Mouse (Mus musculus) myocyte (in vitro differentiated cells): Measurements from ENCODE around the gene Gm43517. TPM values are rescaled to one million over a fixed set of nuclear protein-coding genes. Genes with fewer than 3 reads are reported as not detected.

Source experiments
- H3K27me3 ChIP-seq: one replicate; pipeline ENCODE4 v1.6.1; 2011; ENCODE audit not compliant: control insufficient read depth, insufficient read depth, insufficient read length
- H3K36me3 ChIP-seq: one replicate; pipeline ENCODE4 v1.6.1; 2011; ENCODE audit not compliant: control insufficient read depth, insufficient read depth
- H3K4me2 ChIP-seq: one replicate; pipeline ENCODE4 v1.6.1; 2011; ENCODE audit warnings: low read depth, control low read depth
- H3K4me3 ChIP-seq: one replicate; pipeline ENCODE4 v1.5.1; 2011; ENCODE audit warnings: mild to moderate bottlenecking, control low read depth, moderate library complexity
- H3K79me2 ChIP-seq: one replicate; pipeline ENCODE4 v1.6.1; 2011; ENCODE audit not compliant: control insufficient read depth, insufficient read depth
- H3ac ChIP-seq: one replicate; pipeline ENCODE4 v1.6.1; 2011; ENCODE audit not compliant: control insufficient read depth, insufficient read length
- CEBPB ChIP-seq: IDR thresholded peaks from 2 replicates; pipeline ENCODE4 v1.6.1; 2011; ENCODE audit warnings: mild to moderate bottlenecking, moderate library complexity; ENCODE audit not compliant: poor library complexity, insufficient read depth, severe bottlenecking
- E2F4 ChIP-seq: IDR thresholded peaks from one replicate; pipeline ENCODE4 v1.6.1; 2011; ENCODE audit warnings: mild to moderate bottlenecking, control low read depth, moderate library complexity; ENCODE audit not compliant: insufficient read depth
- MAX ChIP-seq: IDR thresholded peaks from one replicate; pipeline ENCODE4 v1.6.1; 2011; ENCODE audit warnings: low read depth, mild to moderate bottlenecking, control low read depth
- MYOD1 ChIP-seq, 3 experiments: IDR thresholded peaks; one replicate each; pipeline ENCODE4 v1.6.1; 2011; ENCODE audit warnings: control low read depth in 2 of 3, low read depth in 2 of 3, mild to moderate bottlenecking in 2 of 3, moderate library complexity in 1 of 3; ENCODE audit not compliant: insufficient read length in 2 of 3, control insufficient read depth in 1 of 3
- MYOG ChIP-seq, 3 experiments: IDR thresholded peaks; one replicate each; pipeline ENCODE4 v1.6.1; 2011; ENCODE audit warnings: control low read depth in 2 of 3, low read depth in 2 of 3, mild to moderate bottlenecking in 2 of 3; ENCODE audit not compliant: insufficient read length in 2 of 3, control insufficient read depth in 1 of 3, insufficient read depth in 1 of 3
- POLR2A ChIP-seq: IDR thresholded peaks from one replicate; pipeline ENCODE4 v1.6.1; 2011; ENCODE audit warnings: low read depth, mild to moderate bottlenecking, control low read depth, moderate library complexity; ENCODE audit not compliant: insufficient read length
- POLR2AphosphoS2 ChIP-seq: IDR thresholded peaks from one replicate; pipeline ENCODE4 v1.6.1; 2011; ENCODE audit warnings: low read depth, control low read depth; ENCODE audit not compliant: insufficient read length
- REST ChIP-seq: IDR thresholded peaks from one replicate; pipeline ENCODE4 v1.6.1; 2011; ENCODE audit warnings: mild to moderate bottlenecking, control low read depth, moderate library complexity; ENCODE audit not compliant: insufficient read depth, insufficient read length
- SRF ChIP-seq: IDR thresholded peaks from one replicate; pipeline ENCODE4 v1.6.1; 2011; ENCODE audit warnings: low read depth; ENCODE audit not compliant: control insufficient read depth, insufficient read length
- TCF12 ChIP-seq: IDR thresholded peaks from one replicate; pipeline ENCODE4 v1.6.1; 2011; ENCODE audit warnings: mild to moderate bottlenecking, control low read depth; ENCODE audit not compliant: poor library complexity, insufficient read depth, severe bottlenecking
- TCF3 ChIP-seq: IDR thresholded peaks from one replicate; pipeline ENCODE4 v1.6.1; 2011; ENCODE audit warnings: low read depth, control low read depth; ENCODE audit not compliant: insufficient read length
- USF1 ChIP-seq: IDR thresholded peaks from one replicate; pipeline ENCODE4 v1.6.1; 2011; ENCODE audit warnings: low read depth, mild to moderate bottlenecking, control low read depth, moderate library complexity
- polyA plus RNA-seq: library from polyadenylated mRNA; unstranded; fragments of >200 nt; fragmentation: generic; extraction: Trizol; gene quantifications from one replicate; pipeline ENCODE4 v1.2.1, GENCODE M21; 2012; ENCODE audit warnings: missing spikeins

Gene Gm43517
- polyA plus RNA-seq, 1 experiment: not detected

GRCm38 (mm10) chr12:49383521-49384133, 1.3 kb upstream of the Gm43517 start:
- no peak overlapping the region for H3K4me3 ChIP-seq
- H3K36me3 ChIP-seq: no peaks in the 10 kb centered on the region
- H3K27me3 ChIP-seq: no peaks in the 10 kb centered on the region
- H3ac ChIP-seq: no peak overlapping the region
- H3K4me2 ChIP-seq: no peak overlapping the region
- no peaks in the 10 kb centered on the region for H3K79me2 ChIP-seq
- TF ChIP-seq TCF12 (no peak), TCF3 (no peak), CEBPB (no peak), MYOD1 (IDR thresholded peaks at IDR 0.05; ENCODE audit: control insufficient read depth in 1 of 3, insufficient read length in 2 of 3, low read depth in 2 of 3) (no peak)

- H3K4me2 ChIP-seq: no peak overlapping the region
- TF ChIP-seq TCF12: no peak
- TF ChIP-seq TCF3: no peak
- TF ChIP-seq POLR2AphosphoS2: no peak
- TF ChIP-seq MYOD1 (IDR thresholded peaks at IDR 0.05; ENCODE audit: control insufficient read depth in 1 of 3, insufficient read length in 2 of 3, low read depth in 2 of 3): no peak
- no peak for TF ChIP-seq USF1
- no peak for TF ChIP-seq MYOG (IDR thresholded peaks at IDR 0.05; ENCODE audit: control insufficient read depth in 1 of 3, insufficient read depth in 1 of 3, insufficient read length in 2 of 3, low read depth in 2 of 3)
- no peak for TF ChIP-seq REST
- no peak overlapping the region for H3ac ChIP-seq
- no peaks in the 10 kb centered on the region for H3K27me3 ChIP-seq
- no peaks in the 10 kb centered on the region for H3K36me3 ChIP-seq
- H3K4me3 ChIP-seq: no peak overlapping the region
- no peaks in the 10 kb centered on the region for H3K79me2 ChIP-seq
Observed at GRCm38 (mm10) chr12:49384295-49384875, 589 bp upstream of the Gm43517 start.

GRCm38 (mm10) chr12:49385631-49385990, 637 bp downstream of the Gm43517 start:
- Histone ChIP-seq H3K36me3 (no peaks in the 10 kb centered on the region), H3K79me2 (no peaks in the 10 kb centered on the region), H3K4me3 (no peak overlapping the region), H3ac (no peak overlapping the region), H3K27me3 (no peaks in the 10 kb centered on the region), H3K4me2 (no peak overlapping the region)
- TF ChIP-seq E2F4: no peak
- TF ChIP-seq POLR2AphosphoS2: no peak
- TF ChIP-seq MYOG (IDR thresholded peaks at IDR 0.05; ENCODE audit: control insufficient read depth in 1 of 3, insufficient read depth in 1 of 3, insufficient read length in 2 of 3, low read depth in 2 of 3): no peak
- no peak for TF ChIP-seq TCF12
- TF ChIP-seq POLR2A: no peak
- TF ChIP-seq TCF3: no peak
- TF ChIP-seq SRF: no peak
- no peak for TF ChIP-seq USF1
- no peak for TF ChIP-seq CEBPB
- TF ChIP-seq MYOD1 (IDR thresholded peaks at IDR 0.05; ENCODE audit: control insufficient read depth in 1 of 3, insufficient read length in 2 of 3, low read depth in 2 of 3): no peak
- no peak for TF ChIP-seq MAX
- TF ChIP-seq REST: no peak

GRCm38 (mm10) chr12:49386081-49386805, 1.3 kb downstream of the Gm43517 start:
- no peaks in the 10 kb centered on the region for H3K79me2 ChIP-seq
- no peak overlapping the region for H3ac ChIP-seq
- no peaks in the 10 kb centered on the region for H3K36me3 ChIP-seq
- no peak overlapping the region for H3K4me3 ChIP-seq
- no peak overlapping the region for H3K4me2 ChIP-seq
- TF ChIP-seq E2F4 (no peak), MAX (no peak), MYOG (IDR thresholded peaks at IDR 0.05; ENCODE audit: control insufficient read depth in 1 of 3, insufficient read depth in 1 of 3, insufficient read length in 2 of 3, low read depth in 2 of 3) (no peak), REST (no peak), CEBPB (no peak), MYOD1 (IDR thresholded peaks at IDR 0.05; ENCODE audit: control insufficient read depth in 1 of 3, insufficient read length in 2 of 3, low read depth in 2 of 3) (no peak), POLR2A (no peak), SRF (no peak), USF1 (no peak), TCF12 (no peak), POLR2AphosphoS2 (no peak), TCF3 (no peak)
- H3K27me3 ChIP-seq: peaks cover under 1% of the 10 kb centered on the region

- H3K79me2 ChIP-seq: no peaks in the 10 kb centered on the region
- H3ac ChIP-seq: no peak overlapping the region
- H3K4me3 ChIP-seq: no peak overlapping the region
- no peaks in the 10 kb centered on the region for H3K36me3 ChIP-seq
- no peak for TF ChIP-seq REST
- no peak overlapping the region for H3K4me2 ChIP-seq
- peaks cover 5% of the 10 kb centered on the region for H3K27me3 ChIP-seq
Observed at GRCm38 (mm10) chr12:49387856-49388598, 3.1 kb downstream of the Gm43517 start.
